Mouse (Mus musculus): Measurements from ENCODE around the gene Shroom3. TPM values are rescaled to one million over a fixed set of nuclear protein-coding genes. Genes with fewer than 3 reads are reported as not detected.

Gene Shroom3
- polyA plus RNA-seq, 1 experiment from 2014 or later = 6.6 TPM

DNA sequence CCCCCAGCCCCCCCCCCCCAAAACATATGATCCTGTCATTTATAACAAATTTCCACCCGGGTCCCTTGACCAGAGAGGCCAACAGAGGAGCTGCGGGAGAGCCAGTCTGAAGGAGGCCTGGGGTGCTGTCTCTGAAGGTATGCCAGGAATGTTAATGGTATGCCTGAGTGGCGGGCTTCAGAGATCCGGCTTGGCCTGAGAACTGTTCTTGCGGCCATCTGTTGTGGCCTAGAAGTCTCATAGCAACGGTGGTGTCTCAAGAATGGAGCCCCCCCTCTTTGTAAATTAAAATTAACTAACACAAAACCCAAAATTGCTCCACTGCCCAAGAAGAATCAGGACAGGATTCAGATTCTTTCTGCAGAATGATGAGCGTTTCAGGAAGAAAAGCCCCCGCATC lies 129.7 kb downstream of the Shroom3 start:
- ATAC-seq (ENCODE audit: insufficient number of reproducible peaks, insufficient read depth, low FRiP score, low TSS enrichment) = no peak
- whole genome bisulfite sequencing = 8% methylated on average over 8 of the region's 8 CpGs
- H3K27ac ChIP-seq = no peak overlapping the region
- H3K4me1 ChIP-seq = peaks cover 33% of the 10 kb centered on the region
- no peaks in the 10 kb centered on the region for H3K36me3 ChIP-seq
- no peak overlapping the region for H3K4me2 ChIP-seq (replicated peaks)
- H3K27me3 ChIP-seq = no peaks in the 10 kb centered on the region; the same call in 1 of the 2 replicates
- no peaks in the 10 kb centered on the region for H3K9me3 ChIP-seq
- no peak overlapping the region for H3K9ac ChIP-seq
- no peak overlapping the region for H3K4me3 ChIP-seq

DNA sequence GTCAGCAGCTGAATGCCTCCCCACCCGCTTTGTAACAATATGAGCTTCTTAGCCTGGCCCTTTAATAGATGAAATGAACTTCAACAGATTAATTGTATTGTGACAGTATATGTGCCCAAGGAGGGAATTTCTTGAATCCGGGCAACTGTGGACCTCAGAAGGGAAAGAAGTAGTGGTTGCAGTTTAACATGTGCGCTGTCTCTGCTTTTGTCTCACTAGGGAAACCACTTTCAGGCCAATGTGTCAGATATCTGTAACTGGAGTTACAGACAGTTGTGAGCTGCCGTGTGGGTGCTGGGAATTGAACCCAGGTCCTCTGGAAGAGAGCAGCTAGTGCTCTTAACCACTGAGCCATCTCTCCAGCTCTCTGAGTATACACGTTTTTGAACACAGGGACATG lies 130.3 kb downstream of the Shroom3 start:
- Histone ChIP-seq H3K27ac (no peak overlapping the region), H3K9me3 (no peaks in the 10 kb centered on the region), H3K9ac (no peak overlapping the region), H3K4me2 (replicated peaks) (no peak overlapping the region), H3K36me3 (no peaks in the 10 kb centered on the region), H3K4me3 (no peak overlapping the region), H3K27me3 (no peaks in the 10 kb centered on the region; the same call in 1 of the 2 replicates), H3K4me1 (peaks cover 27% of the 10 kb centered on the region)
- no peak for ATAC-seq (ENCODE audit: insufficient number of reproducible peaks, insufficient read depth, low FRiP score, low TSS enrichment)
- 81% methylated on average over 5 of the region's 5 CpGs for WGBS

DNA sequence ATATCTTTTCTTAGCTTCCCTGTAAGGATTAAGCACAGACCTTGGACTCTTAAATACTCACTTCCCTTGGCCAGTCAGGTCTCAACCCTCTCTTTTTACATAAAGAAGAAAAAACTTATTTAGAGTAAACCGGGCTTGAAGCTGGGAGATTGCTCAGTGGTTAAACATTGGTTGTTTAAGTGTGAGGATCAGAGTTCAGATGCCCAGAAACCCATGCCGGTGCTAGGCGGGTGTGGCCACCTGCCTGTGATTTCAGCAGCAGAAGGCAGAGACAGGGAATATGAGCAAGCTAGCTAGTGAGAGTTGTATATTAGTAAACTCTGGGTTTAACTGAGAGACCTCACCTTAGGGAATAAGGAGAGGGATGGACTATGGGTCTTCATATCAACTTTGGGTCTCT lies 131.4 kb downstream of the Shroom3 start:
- H3K9ac ChIP-seq = no peak overlapping the region
- H3K9me3 ChIP-seq = no peaks in the 10 kb centered on the region
- no peaks in the 10 kb centered on the region for H3K27me3 ChIP-seq
- no peak overlapping the region for H3K4me2 ChIP-seq (replicated peaks)
- H3K36me3 ChIP-seq = no peaks in the 10 kb centered on the region
- no peak for ATAC-seq (ENCODE audit: insufficient number of reproducible peaks, insufficient read depth, low FRiP score, low TSS enrichment)
- 85% methylated on average over 3 of the region's 3 CpGs for WGBS
- H3K27ac ChIP-seq = no peak overlapping the region
- peaks cover 19% of the 10 kb centered on the region for H3K4me1 ChIP-seq
- H3K4me3 ChIP-seq = no peak overlapping the region

DNA sequence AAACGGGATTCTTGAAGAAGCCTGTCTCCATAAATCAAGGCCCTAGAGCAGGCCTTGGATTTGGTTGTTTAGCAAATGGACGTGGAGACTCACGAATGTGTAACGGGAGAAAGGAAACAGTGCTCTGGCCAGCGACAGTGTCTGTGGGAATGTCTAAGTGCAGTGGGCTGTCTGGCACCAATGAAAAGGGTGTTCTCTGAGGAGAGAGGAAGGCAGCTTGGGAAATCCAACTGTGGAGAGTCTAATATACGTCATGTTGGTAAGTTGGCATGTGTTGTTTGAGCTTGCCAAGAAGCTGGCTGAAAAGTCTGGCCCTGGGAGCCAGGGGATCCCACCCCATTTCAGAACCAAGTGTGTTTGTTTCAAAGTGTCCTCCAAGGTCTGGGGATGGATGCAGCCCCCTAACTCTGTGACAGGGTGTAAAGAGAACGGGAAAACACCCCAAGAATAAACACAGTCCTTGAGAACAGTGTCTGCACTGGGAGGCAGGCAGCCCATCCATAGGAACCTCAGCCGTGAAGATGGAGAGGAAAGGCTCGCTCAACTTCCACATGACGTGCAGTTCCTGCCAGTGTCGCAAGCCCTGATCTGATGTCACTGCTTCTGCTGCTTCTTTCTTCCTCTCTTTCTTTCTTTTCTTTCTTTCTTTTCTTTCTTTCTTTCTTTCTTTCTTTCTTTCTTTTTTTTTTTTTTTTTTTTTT lies 134.0 kb downstream of the Shroom3 start:
- Histone ChIP-seq H3K27ac (no peak overlapping the region), H3K4me2 (replicated peaks) (no peak overlapping the region), H3K27me3 (no peaks in the 10 kb centered on the region), H3K4me3 (no peak overlapping the region), H3K4me1 (peaks cover 6% of the 10 kb centered on the region), H3K36me3 (no peaks in the 10 kb centered on the region), H3K9ac (no peak overlapping the region), H3K9me3 (no peaks in the 10 kb centered on the region)
- WGBS = 83% methylated on average over 11 of the region's 11 CpGs
- no peak for ATAC-seq (ENCODE audit: insufficient number of reproducible peaks, insufficient read depth, low FRiP score, low TSS enrichment)

DNA sequence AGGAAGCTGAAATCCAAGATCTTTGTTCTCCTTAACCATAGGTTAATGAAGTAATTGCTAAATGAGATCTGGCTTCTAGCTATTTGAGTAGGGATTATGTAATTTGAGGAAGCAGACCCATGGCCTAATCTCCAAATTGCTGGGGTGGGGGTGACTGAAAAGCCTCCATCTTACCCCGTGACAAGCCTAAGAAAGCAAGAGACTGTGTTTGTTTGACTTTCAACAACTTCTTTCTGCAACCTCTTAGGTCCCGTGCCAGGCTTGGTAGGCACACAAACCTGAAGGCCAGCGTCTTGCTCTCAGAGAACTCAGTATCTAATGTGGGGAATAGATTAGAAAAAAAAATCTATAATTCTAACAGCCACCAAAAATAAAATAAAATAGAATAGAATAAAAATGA lies 138.1 kb downstream of the Shroom3 start:
- no peaks in the 10 kb centered on the region for H3K9me3 ChIP-seq
- no peak overlapping the region for H3K9ac ChIP-seq
- H3K4me3 ChIP-seq = no peak overlapping the region
- no peak overlapping the region for H3K27ac ChIP-seq
- H3K27me3 ChIP-seq = no peaks in the 10 kb centered on the region
- no peaks in the 10 kb centered on the region for H3K4me1 ChIP-seq
- no peak overlapping the region for H3K4me2 ChIP-seq (replicated peaks)
- H3K36me3 ChIP-seq = no peaks in the 10 kb centered on the region
- WGBS = 38% methylated on average over 3 of the region's 3 CpGs
- no peak for ATAC-seq (ENCODE audit: insufficient number of reproducible peaks, insufficient read depth, low FRiP score, low TSS enrichment)

DNA sequence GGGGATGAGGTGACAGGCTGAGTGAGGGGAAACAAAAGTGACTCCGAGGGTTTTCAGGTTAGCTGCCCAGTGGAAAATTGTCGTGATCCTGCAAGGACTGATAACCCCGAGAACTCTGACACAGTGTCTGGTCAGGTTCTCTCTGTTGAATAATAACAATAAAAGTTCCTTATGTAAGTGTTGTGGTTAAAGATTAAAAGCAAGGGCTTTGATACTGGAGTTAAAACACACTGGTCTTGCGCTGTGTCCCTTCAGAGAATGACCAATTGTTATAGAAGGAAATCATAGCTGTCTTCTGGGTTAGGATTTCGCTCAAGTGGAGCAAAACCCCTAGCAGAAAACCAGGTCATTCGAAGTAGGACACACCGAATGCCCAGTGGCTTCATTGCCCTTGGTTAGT lies 140.3 kb downstream of the Shroom3 start:
- WGBS = 82% methylated on average over 7 of the region's 7 CpGs
- ATAC-seq (ENCODE audit: insufficient number of reproducible peaks, insufficient read depth, low FRiP score, low TSS enrichment) = no peak
- H3K9me3 ChIP-seq = no peaks in the 10 kb centered on the region

DNA sequence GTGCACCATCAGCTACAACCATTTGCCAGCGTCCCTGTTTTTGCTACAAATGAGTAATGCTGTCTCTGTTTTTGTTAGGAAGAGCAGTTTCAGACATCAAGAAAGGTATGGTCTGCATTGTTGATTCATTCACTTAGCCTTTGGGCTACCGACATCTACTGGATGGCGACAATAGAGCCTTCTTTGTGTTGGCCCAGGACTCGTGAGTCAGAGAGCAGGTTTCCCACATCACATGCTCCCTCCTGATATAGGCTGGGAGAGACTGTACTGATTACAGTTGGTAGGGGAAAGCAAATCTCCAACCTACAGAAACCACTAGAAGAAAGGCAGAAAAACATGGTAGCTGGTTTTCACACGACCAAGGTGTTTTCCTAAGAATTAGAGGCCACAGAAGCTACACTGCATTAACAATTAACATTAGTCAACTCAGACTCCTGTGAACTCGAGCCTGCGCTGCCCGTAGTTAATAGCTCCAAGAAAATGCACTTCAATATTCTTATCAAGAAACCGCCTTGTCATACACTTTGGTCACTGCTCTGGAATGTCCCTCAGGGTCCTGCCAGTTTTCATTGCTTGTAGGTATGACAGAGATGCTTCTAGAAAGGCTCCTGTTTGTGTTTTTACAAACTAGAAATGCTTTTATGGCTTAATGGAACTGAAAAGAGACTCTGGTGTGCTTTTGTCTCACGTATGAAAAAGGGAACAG lies 141.2 kb downstream of the Shroom3 start:
- Histone ChIP-seq H3K4me3 (no peak overlapping the region), H3K9ac (no peak overlapping the region), H3K4me1 (no peaks in the 10 kb centered on the region), H3K9me3 (no peaks in the 10 kb centered on the region), H3K27ac (no peak overlapping the region), H3K4me2 (replicated peaks) (no peak overlapping the region), H3K36me3 (no peaks in the 10 kb centered on the region), H3K27me3 (no peaks in the 10 kb centered on the region)
- ATAC-seq (ENCODE audit: insufficient number of reproducible peaks, insufficient read depth, low FRiP score, low TSS enrichment) = no peak
- 66% methylated on average over 10 of the region's 10 CpGs for WGBS

More for the DNA sequence above, 140.3 kb downstream of the Shroom3 start:
- Histone ChIP-seq H3K4me1 (no peaks in the 10 kb centered on the region), H3K27ac (no peak overlapping the region), H3K36me3 (no peaks in the 10 kb centered on the region), H3K4me3 (no peak overlapping the region), H3K9ac (no peak overlapping the region), H3K4me2 (replicated peaks) (no peak overlapping the region), H3K27me3 (no peaks in the 10 kb centered on the region)

DNA sequence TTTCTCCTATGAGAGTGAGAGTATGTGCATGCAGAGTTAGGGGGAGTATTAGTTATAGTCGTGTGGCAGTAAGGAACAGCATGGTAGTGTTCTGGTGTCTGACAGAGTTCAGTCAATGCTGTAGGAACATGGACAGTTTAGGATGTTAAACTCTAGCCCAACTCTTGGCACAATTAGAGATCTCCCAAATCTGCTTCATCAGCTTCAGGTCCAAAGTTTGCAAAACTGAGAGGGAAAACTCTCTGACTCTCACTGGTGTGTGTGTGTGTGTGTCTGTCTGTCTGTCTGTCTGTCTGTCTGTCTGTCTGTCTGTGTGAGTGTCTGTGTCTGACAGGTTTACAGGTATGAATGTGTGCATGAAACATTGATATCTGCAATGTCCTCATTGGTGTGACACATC lies 147.2 kb downstream of the Shroom3 start:
- Histone ChIP-seq H3K4me3 (no peak overlapping the region), H3K27me3 (no peaks in the 10 kb centered on the region), H3K4me1 (no peaks in the 10 kb centered on the region), H3K36me3 (no peaks in the 10 kb centered on the region), H3K9me3 (no peaks in the 10 kb centered on the region), H3K4me2 (replicated peaks) (no peak overlapping the region), H3K9ac (no peak overlapping the region), H3K27ac (no peak overlapping the region)
- WGBS = 65% methylated on average over 1 of the region's 1 CpGs
- ATAC-seq (ENCODE audit: insufficient number of reproducible peaks, insufficient read depth, low FRiP score, low TSS enrichment) = no peak

DNA sequence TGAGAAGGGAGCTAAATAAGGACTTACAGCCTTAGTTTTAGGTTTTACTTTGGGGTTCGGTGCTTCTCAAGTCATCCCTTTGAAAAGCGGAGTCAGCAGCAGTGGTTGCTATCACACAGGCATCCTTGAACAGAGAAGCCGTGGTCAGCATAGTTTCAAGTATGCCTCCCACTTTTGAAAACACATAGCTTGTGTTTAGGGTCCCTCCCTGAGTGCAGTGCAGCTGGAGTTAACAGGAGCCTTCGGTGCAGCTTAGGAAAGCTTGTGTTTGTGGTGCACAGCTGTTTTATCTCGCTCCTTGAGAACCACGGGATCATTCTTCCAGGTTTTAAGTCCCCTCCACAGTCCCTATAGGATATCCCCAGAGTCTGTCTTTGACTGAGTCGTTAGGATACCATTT lies 151.3 kb downstream of the Shroom3 start:
- no peak overlapping the region for H3K4me3 ChIP-seq
- H3K36me3 ChIP-seq = no peaks in the 10 kb centered on the region
- no peaks in the 10 kb centered on the region for H3K27me3 ChIP-seq
- ATAC-seq (ENCODE audit: insufficient number of reproducible peaks, insufficient read depth, low FRiP score, low TSS enrichment) = no peak
- H3K4me2 ChIP-seq (replicated peaks) = no peak overlapping the region
- H3K9ac ChIP-seq = no peak overlapping the region
- no peaks in the 10 kb centered on the region for H3K4me1 ChIP-seq
- no peaks in the 10 kb centered on the region for H3K9me3 ChIP-seq
- 64% methylated on average over 7 of the region's 7 CpGs for WGBS
- no peak overlapping the region for H3K27ac ChIP-seq

DNA sequence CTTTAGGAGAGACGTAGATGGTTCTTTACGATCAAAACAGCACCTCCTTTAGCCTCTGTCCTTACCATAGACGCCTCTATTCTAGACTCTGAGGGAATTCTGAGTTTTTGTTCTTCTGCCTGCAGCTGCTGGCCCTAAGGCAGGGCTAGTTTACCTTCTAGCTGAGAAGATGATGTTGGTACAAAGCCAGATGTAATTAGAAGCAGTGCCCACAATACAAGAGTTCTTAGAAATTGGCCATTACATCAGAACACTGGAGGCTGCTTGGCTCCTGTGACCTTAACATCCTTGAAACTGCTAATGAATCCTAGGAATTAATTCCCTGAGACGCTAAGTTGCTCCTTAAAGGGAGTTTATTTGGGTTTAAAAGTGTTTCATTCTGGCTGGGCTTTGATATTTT lies 154.1 kb downstream of the Shroom3 start:
- ATAC-seq (ENCODE audit: insufficient number of reproducible peaks, insufficient read depth, low FRiP score, low TSS enrichment) = no peak
- no peaks in the 10 kb centered on the region for H3K9me3 ChIP-seq
- H3K36me3 ChIP-seq = no peaks in the 10 kb centered on the region
- H3K4me2 ChIP-seq (replicated peaks) = no peak overlapping the region
- no peaks in the 10 kb centered on the region for H3K4me1 ChIP-seq
- no peak overlapping the region for H3K9ac ChIP-seq
- H3K27me3 ChIP-seq = no peaks in the 10 kb centered on the region
- no peak overlapping the region for H3K4me3 ChIP-seq
- WGBS = 79% methylated on average over 4 of the region's 4 CpGs
- H3K27ac ChIP-seq = no peak overlapping the region

DNA sequence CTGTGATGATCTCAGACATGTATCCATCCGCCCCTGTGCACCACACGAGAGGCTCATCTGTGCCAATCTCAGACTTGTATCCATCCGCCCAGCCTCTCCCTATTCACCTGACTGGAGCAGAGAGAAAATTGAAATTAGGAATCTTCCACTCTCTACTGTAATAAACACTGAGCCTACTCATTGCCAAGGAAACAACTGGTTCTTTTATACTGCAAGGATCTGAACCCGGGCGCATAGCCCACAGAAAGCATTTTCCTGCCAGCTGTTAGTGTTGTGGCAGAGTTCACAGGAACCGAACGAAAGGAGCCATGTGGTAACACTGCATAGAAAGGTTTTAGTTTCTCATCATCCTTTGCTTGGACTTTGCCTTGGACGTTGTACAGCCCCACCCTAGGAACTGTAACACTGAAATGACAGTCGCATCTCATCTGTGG lies 155.1 kb downstream of the Shroom3 start:
- Histone ChIP-seq H3K27me3 (no peaks in the 10 kb centered on the region), H3K9ac (no peak overlapping the region), H3K36me3 (no peaks in the 10 kb centered on the region), H3K4me2 (replicated peaks) (no peak overlapping the region), H3K9me3 (no peaks in the 10 kb centered on the region), H3K4me3 (no peak overlapping the region), H3K27ac (no peak overlapping the region), H3K4me1 (no peaks in the 10 kb centered on the region)
- 86% methylated on average over 9 of the region's 9 CpGs for WGBS
- ATAC-seq (ENCODE audit: insufficient number of reproducible peaks, insufficient read depth, low FRiP score, low TSS enrichment) = no peak

DNA sequence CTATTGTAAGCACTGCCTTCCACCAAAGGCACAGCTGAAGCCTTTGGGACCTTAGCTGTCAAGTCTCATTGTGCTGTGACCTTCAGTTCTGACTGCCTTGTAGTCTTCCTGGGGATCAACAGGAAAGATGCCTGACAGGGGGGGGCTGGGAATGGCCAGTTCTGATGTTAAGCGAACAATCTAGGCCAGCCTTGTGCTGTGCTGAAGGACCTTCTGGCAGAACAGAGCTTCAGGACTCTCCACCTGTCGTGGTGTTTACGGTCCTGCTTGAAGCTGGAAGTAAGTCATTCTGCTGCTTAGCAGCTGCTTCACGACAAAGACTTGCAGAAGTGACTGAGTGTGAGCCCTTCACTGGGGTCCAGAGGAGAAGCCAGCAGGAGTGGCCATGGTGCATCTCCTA lies 156.1 kb downstream of the Shroom3 start:
- no peak overlapping the region for H3K27ac ChIP-seq
- no peak overlapping the region for H3K9ac ChIP-seq
- WGBS = 73% methylated on average over 4 of the region's 4 CpGs
- ATAC-seq (ENCODE audit: insufficient number of reproducible peaks, insufficient read depth, low FRiP score, low TSS enrichment) = no peak
- no peaks in the 10 kb centered on the region for H3K4me1 ChIP-seq
- no peaks in the 10 kb centered on the region for H3K36me3 ChIP-seq
- no peaks in the 10 kb centered on the region for H3K9me3 ChIP-seq
- no peak overlapping the region for H3K4me3 ChIP-seq
- no peak overlapping the region for H3K4me2 ChIP-seq (replicated peaks)
- no peaks in the 10 kb centered on the region for H3K27me3 ChIP-seq

All from embryonic facial prominence, embryonic 12.5 days (tissue).